Mouse (Mus musculus) heart, postnatal 4 days (tissue): ENCODE results near the gene Serpina5. TPM values are rescaled to one million over a fixed set of nuclear protein-coding genes. Genes with fewer than 3 reads are reported as not detected.

Experiments
- DNase-seq: peaks from one replicate; pipeline ENCODE4 v3.0.0; 2021
- total RNA-seq, 2 experiments: library from RNA; stranded (reverse); gene quantifications; 2 replicates each; pipeline ENCODE4 v1.2.3; 2021

Gene Serpina5
- total RNA-seq, 2 experiments from 2014 or later, result not detected

DNA sequence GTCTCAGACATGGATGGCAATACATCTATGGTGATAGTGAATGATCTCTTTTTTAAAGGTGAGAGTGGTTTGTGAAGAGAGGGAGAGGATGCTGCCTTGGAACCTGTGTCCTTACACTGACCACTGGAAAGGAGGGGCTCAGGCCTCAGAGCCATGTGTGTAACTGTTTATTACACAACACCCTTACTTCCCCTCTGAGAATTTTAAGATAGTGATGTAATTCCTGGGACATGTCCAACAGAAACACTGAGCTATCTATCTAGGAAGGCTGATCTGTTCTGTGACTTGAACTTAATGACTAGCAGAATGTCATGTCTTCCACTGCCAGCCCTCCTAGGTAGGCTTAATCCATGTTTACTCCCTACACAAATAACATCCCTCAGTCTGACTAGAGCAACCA lies 30.1 kb downstream of the Serpina5 start:
- no peak for DNase-seq

DNA sequence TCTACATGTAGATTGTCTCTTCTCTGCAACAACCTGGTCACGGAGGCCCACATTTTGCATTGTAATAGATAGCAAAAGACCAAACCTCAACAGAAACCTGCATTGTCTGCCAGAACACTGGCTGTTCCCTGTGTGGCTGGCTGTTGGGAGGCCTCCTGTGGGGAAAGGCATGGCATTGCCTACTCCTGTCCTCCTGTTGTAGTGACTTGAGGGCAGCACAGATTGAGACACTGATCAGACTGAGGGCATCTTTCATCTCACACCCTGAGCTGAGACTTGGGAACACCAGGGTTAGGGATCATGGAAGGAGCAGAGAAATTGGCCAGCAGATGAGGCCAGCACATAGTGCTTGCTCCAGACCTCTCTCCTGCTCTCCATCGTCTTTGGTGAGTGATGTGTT lies 37.3 kb downstream of the Serpina5 start:
- DNase-seq, result no peak

- no peak for DNase-seq
Observed at GRCm38 (mm10) chr12:104140543-104141103, 39.7 kb downstream of the Serpina5 start.

DNA sequence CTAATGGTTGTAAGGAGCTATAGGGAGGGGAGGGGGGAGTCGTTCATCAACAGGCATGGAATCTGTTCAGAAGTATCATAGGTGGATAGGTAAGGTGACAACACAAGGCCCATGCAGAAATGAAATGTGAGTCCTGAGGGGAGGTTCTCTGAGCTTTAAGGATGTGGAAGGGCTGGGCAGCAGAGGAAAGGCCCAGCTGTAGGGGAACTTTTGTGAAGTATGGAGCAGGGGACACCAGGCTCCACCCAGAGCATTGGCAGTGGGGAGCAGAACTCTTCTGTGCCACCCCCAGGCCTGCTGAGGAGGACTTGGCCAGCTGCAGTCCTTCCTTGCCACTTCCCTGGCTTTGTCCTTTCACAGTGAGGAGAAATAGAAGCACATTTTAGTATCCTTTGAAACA lies 40.6 kb downstream of the Serpina5 start:
- no peak for DNase-seq

- DNase-seq, result no peak
Observed at GRCm38 (mm10) chr12:104142427-104142826, 41.5 kb downstream of the Serpina5 start.

DNA sequence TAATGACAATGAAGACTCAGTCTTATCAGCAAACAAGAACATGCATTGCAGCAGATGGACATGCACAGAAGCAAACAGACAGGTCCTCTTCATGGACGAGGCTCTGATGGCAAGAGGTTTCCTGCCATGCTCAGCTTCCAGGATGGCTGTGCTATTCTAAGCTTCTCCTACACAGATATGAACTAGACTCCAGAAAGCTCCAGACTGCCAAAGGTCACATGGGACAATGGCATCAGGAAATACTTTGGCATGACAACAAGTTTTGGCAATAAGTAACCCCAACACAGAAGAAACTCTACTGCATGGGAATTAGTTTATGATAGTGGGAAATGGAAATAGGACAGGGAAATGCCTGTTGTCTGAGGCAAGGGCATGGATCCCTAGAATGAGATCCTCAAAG lies 42.4 kb downstream of the Serpina5 start:
- no peak for DNase-seq

DNA sequence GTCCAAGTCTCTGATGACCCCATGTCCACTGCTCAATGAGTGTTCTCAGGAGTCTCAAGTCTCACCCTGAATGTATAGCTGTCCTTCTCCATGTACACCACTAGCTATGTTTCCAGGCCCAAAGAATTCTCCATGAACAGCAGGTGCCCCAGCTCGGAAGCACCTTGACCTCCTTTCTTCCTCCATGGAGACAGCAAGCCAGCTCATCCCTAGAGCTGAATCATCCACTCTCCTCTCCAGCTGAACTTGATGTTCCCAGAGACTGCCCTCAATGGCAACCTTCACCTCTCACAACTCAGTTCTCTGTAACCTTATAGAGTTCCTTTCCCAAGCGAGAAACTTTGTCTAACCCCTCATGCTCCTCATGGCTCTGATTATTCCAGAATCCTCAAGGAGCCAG lies 44.7 kb downstream of the Serpina5 start:
- DNase-seq, result no peak

DNA sequence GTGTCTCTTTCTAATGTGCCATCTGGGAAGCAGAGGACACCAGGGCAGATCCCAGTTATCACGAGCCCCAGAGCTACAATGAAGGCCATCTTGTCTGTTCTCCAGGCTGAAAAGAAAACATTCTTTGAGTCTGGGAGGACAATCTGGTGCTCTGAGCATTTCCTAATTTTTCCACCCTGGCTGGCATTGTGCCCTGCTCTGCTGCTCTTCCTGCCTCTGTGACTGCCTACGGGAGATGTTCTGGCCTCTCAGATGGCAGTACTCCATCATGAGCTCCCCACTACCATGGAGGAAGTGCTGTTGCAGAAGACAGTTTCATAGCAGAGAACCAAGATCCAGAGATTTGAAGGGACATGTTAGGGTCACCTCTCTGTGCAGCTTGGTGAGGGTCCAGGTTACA lies 51.1 kb downstream of the Serpina5 start:
- no peak for DNase-seq

GRCm38 (mm10) chr12:104153041-104153645 lies 52.2 kb downstream of the Serpina5 start:
- DNase-seq, result no peak

DNA sequence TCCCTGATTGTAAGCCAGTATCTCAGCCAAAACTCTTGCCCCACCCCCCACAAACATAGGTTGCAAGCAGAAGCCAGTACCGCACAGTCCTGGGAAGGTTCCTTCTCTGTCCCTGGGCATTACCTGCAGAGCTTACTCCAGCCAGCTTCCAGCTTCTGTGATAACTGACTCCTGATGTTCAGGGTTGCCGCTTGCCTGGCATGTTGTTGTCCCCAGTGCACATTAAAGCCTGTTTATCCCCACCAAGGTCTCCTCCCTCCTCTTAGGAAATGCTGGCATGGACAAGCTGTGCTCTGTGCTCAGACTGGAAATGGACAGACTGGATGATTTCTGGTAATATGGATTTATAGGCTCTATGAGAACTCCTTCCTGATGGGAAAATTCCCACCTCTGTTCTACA lies 52.7 kb downstream of the Serpina5 start, which contains the start of gene Serpina3c:
Gene Serpina3c, minus strand, starts transcription at position 215 of the 400 bp plus-strand sequence.
- no peak for DNase-seq

Other genes with a start within 250 kb of the Serpina5 start
- under 1 TPM in 1 of 2 experiments, not detected in 1; 0.48 TPM for gene Serpina1a, start 237.6 kb upstream of the Serpina5 start, total RNA-seq
- gene Serpina1c, start 196.2 kb upstream of the Serpina5 start, total RNA-seq, result not detected
- gene Serpina1e, start 142.1 kb upstream of the Serpina5 start, total RNA-seq, result under 1 TPM in 1 of 2 experiments, not detected in 1; 0.41 TPM
- gene Serpina11, start 111.2 kb upstream of the Serpina5 start, total RNA-seq, result not detected
- gene Serpina9, start 87.4 kb upstream of the Serpina5 start, total RNA-seq, result not detected
- not detected for gene Serpina12, start 56.7 kb upstream of the Serpina5 start, total RNA-seq
- gene Serpina3a, start 11.6 kb downstream of the Serpina5 start, total RNA-seq, result not detected
- not detected for gene Serpina3b, start 26.9 kb downstream of the Serpina5 start, total RNA-seq
- gene Serpina3c, start 52.8 kb downstream of the Serpina5 start, total RNA-seq, result under 1 TPM in 1 of 2 experiments, not detected in 1; 0.17 TPM
- not detected for gene Serpina3f, start 113.4 kb downstream of the Serpina5 start, total RNA-seq
- 1 to 10 TPM in 1 of 2 experiments, under 1 TPM in 1; 0.83 to 1.7 TPM for gene Serpina3g, start 135.1 kb downstream of the Serpina5 start, total RNA-seq
- 1 to 10 TPM in 1 of 2 experiments, under 1 TPM in 1; 0.31 to 1.0 TPM for gene Serpina3i, start 162.0 kb downstream of the Serpina5 start, total RNA-seq
- gene Serpina3j, start 213.4 kb downstream of the Serpina5 start, total RNA-seq, result not detected
- under 1 TPM in 1 of 2 experiments, not detected in 1; 0.12 TPM for gene Serpina3k, start 237.4 kb downstream of the Serpina5 start, total RNA-seq
- not detected for gene Serpina3m, start 237.4 kb downstream of the Serpina5 start, total RNA-seq